Mouse (Mus musculus) lung, postnatal 4 days (tissue): ENCODE measurements around the gene Lpar3.
A peak's percentile ranks its signal among the peaks of the same experiment; 100 is the strongest.

Experiments used
- DNase-seq, 2 experiments: peaks; one replicate each; pipeline ENCODE4 v3.0.0; 2021

The Lpar3 gene

GRCm38 (mm10) chr3:146262536-146262935 lies 41.8 kb downstream of the Lpar3 start:
- DNase-seq = no peak

GRCm38 (mm10) chr3:146264146-146264545 lies 43.4 kb downstream of the Lpar3 start:
- no peak for DNase-seq

DNA sequence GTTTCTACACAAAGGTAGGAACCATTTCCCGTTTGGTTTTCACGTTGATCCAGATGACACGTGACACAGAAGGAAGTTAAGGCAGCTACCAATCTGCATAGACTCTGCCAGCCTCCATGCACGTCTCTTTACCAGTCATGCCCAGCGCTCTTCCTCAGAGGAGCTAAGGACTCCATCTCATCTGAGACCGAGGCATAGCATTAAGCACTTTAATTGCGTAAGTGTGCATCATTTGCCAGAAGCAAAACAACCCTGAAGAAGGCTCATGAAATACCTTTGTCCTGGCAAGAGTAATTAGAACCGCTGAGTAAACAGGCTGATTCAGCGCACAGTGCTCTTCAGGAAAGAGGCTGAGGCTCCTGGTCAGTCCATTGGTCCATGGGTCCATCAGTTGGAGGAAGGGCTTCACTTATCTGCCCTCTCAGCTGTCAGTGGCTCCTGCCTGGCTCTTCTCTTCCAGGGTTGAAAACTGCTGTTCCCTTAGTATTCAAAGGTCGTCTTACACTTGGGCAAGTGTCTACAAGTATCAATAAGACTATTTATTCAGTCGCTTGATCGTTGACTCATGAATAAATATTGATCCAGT lies 44.9 kb downstream of the Lpar3 start:
- DNase-seq = no peak

- no peak for DNase-seq
These were observed 47.5 kb downstream of the Lpar3 start for GRCm38 (mm10) chr3:146268024-146268801.

- no peak for DNase-seq
These were observed 53.7 kb downstream of the Lpar3 start for GRCm38 (mm10) chr3:146274503-146274902.

DNA sequence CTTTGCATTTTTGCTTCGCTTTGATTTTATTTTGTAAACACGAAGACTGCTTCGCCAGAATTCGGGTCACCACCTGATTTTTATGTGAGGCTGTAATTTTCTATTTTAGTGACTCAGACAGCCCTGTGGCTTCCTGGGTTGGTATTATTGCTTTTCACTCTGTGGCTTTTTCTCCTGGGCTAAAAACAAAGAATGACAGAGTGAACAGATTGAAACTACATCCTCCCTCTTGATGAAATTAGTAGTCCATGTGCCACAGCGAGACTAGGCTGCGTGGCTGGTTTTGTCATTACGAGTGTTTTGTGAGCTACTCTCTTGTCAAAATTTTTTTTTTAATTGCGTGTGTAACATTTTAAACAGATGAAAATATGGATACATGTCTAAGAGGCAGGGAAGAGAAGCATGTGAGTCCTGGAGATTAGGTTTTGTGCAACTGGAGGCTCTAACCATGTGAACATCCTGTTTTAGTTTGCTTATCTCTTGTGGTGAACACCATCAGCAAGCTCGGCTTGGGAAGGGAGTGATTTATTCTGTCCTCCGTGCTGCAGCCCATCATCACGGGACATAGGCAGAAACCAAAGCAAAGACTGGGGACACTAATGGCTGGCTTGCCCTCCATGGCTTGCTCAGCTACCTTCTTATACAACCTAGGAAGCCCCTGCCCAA lies 54.7 kb downstream of the Lpar3 start:
- no peak for DNase-seq

- no peak for DNase-seq
These were observed 55.3 kb downstream of the Lpar3 start for GRCm38 (mm10) chr3:146276026-146276409.

DNA sequence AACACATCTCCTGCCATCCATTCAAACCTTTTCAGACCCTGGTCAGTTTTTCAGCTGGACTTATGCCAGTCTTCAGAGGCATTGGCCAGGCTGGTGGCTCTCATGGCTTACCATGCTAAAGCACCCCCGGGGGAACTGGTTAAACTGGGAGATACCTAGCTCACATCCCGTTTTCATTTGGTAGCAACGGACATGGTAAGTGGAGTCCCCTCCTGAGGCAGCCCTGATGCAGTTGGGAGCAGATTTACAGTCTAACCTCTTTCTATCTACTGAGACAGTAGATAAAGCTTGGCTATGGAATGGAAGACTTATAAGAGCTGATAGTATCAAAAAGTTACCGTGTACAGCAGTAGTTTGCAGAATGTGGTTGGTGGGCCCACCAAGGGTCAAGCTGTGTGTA lies 56.2 kb downstream of the Lpar3 start:
- no peak for DNase-seq

DNA sequence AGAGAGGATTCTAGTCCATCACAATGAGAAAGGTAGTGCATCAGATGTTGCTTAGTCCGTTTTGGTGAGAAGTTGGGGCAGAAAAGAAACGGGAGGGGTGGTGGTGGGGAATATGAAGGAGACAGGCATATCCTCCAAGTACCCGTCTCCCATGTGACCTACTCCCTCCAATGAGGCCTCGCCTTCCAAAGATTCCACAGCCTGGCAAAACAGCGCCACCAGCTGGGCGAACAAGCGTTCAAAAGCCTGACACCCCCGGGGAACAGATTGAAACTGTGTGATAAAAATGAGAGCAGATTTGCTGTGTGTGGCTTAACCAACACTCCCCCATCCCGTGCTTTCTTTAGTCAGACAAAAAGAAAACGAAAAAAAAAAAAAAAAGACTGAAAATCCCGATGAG lies 56.7 kb downstream of the Lpar3 start:
- peak; percentile 52 to 61 for DNase-seq

DNA sequence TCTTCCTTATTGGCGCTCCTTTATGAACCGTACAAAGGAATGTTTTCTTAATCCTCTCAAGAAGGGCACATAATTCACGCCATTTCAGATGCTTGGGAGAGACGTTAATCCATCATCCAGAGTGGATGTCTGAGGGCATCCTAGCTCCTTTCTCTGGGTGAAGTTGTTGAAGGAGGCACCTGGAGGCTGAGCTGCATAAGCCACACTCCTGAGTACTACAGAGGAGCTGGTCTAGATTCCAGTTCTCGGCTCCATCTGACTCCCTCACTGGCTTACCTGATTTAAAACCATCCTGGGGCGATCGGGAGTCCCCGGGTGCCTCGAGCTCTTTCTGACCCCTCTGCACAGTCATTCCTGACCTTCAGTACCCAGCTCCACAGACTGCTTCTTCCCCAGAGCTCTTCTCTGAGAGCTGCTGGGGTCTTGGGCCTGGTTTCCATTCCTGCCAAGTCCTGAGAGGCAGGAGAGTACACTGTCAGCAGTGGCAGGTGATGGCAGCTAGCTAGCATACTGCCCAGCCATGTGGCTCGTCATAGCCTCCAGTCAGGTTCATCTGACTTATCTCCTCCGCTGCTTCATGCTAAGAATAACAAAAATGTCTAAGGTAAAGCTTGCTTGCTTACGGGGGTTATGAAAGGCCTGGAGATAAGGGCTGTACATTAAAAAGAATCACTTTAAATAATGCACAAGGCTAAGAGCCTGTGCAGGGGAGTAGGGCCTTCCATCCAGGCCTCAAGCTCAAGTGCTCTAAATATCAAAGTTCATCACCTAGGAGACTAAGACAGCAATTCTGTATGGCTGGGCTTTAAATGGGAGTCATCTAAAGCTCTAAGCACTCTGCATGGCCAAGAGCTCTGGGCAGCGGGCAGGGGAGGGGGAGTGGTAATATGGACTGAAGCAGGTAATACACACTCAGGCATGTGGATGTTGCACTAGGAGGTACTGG lies 57.7 kb downstream of the Lpar3 start:
- no peak for DNase-seq

- DNase-seq = no peak
These were observed 63.1 kb downstream of the Lpar3 start for GRCm38 (mm10) chr3:146283732-146284361.

GRCm38 (mm10) chr3:146286118-146286517 lies 65.4 kb downstream of the Lpar3 start:
- DNase-seq = no peak

GRCm38 (mm10) chr3:146291928-146292327 lies 71.2 kb downstream of the Lpar3 start:
- no peak for DNase-seq

DNA sequence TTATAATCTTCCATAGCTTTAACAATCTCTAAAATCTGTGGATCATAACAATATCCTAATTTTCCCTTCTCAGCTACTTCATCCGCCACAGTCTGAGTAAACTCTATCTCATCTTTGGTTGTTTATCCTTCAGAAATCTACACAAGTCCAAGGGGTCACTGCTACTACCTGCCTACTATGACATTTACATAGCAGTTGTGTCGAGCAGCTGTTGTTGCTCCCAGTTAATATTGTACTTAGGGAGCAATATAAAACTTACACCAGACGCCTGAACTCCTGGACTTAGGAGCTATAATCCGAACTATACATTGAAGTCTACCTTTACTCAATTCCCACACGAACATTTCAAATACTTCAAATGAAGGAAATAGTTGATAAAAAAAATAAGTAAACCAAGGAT lies 71.8 kb downstream of the Lpar3 start:
- no peak for DNase-seq

DNA sequence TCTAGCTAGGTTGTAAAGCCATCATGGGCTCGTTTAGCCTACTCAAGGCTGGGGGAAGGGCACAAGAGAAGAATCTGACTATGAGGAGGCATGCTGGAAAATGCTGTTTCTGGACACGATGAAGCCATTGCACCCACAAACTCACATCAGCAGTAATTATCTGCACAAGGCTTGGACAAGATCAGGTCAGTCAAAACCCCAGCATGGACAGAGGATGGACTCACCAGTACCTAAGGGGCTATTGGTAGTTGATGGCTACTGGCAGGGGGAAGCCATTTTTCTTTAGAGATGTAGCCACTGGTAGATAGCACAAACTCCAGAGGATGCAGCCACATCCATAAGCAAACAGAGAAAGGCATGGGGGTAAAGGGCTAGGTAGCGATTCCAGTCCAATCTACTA lies 81.7 kb downstream of the Lpar3 start:
- no peak for DNase-seq

DNA sequence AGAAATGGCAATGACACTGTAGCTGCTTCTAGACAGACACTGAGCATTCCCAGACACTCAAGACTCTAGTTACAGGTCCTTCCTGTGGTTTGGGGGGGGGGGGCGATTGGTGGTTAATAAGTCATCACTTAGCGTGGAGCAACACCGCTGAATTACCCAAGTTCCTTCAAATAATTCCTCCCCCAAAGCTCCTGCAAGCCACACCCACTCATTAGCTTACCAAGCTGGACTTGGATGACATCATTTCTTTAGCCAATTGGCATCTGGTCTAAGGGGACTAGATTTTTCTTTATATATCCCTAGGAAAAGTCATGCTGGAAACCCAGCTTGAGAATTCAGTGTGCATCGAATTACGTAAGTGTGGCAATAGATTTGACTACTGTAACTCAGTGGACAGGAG lies 82.4 kb downstream of the Lpar3 start:
- DNase-seq = no peak

- DNase-seq = no peak
These were observed 84.0 kb downstream of the Lpar3 start for GRCm38 (mm10) chr3:146304556-146305405.

DNA sequence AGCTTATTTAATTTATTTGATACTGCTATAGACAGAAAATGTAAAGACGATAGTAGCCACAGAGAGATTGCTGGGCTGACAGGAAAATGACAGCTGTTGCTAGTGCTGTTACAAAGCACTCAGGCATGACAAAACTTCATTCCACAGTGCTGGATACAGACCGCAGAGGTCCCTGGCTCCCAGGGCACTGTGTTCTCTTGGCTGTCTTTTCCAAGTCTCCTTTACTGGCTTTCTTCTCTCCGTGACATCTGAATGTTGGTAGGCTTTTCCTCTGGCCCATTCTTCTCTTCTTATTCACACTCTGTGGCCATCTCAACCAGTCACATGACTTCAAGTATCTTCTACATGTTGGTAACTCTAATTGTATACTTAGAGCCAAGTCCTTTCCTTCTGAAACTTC lies 86.6 kb downstream of the Lpar3 start:
- no peak for DNase-seq

DNA sequence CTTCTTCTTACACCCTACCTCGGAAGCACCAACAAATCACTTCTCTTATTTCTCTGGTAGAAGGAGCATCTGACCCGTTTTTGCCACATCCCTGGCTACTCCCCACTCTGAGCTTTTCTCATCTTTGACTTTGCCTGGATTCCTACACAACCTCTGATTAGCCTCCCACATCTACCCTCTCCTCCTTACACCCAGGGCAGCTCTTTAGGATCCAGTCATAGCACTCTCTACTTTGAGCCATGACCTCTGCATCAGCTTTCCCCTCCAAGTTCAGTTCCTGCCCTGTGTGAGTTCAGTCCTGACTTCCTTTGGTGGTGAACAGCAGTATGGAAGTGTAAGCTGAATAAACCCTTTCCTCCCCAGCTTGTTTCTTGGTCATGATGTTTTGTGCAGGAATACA lies 87.1 kb downstream of the Lpar3 start:
- no peak for DNase-seq

DNA sequence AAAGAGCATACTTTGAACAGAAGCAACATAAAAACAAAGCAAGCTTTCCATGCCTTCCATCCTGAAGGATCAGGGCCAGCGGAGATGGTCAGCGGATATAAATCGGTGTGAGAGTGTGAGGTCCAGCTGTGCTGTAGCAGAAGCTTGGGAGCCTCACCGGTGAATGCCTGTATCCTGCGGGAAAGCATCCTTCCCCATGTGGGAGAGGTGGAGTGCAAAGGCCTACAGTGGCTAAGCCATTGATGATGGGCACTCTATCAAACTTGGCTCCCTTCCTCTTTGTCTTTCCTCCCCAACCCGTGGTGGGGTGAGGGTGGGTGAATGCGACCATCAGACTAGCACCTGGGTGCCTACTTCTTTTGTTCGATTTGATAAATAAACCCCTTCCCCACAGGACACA lies 88.8 kb downstream of the Lpar3 start:
- no peak for DNase-seq

- DNase-seq = no peak
These were observed 90.4 kb downstream of the Lpar3 start for GRCm38 (mm10) chr3:146311121-146311538.

GRCm38 (mm10) chr3:146315414-146315813 lies 94.7 kb downstream of the Lpar3 start:
- DNase-seq = peak; percentile 30 to 73
